Mouse (Mus musculus): ENCODE data around the gene Pard6b. TPM values are rescaled to one million over a fixed set of nuclear protein-coding genes. Genes with fewer than 3 reads are reported as not detected.

Gene Pard6b
- polyA plus RNA-seq, 1 experiment from 2014 or later: 8.0 TPM

DNA sequence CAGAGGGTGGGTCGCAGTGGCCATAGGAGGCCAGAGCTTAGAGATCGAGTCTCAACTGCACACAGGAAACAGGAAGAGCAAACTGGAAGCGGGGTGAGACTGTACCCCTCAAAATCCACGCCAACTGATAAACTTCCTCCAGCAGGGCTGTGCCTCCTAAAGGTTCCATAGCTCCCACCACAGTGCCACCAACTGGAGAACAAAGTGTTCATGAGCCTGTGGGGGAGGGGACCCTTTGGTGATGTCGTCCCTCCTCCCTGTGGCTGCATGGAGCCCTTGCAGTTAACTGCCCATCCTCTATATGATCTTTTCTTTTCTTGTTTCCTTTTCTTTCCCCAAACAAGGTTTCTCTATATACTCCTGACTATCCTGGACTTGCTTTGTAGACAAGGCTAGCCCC lies 32.9 kb downstream of the Pard6b start:
- peaks cover 10% of the 10 kb centered on the region for H3K4me1 ChIP-seq (ENCODE audit: control insufficient read depth, insufficient read depth, low read length)
- H3K4me3 ChIP-seq (ENCODE audit: low read depth, low read length): no peak overlapping the region
- 0 out of 2 replicates have a peak, but pooled peaks cover 2% of the 10 kb centered on the region for H3K27me3 ChIP-seq (ENCODE audit: control insufficient read depth, insufficient read depth, low read length)
- H3K27ac ChIP-seq (ENCODE audit: low read depth, low read length): no peak overlapping the region
- no peak overlapping the region for H3K4me2 ChIP-seq
- no peak for ATAC-seq (ENCODE audit: low FRiP score)
- no peaks in the 10 kb centered on the region for H3K36me3 ChIP-seq (ENCODE audit: control insufficient read depth, insufficient read depth, low read length)
- H3K9me3 ChIP-seq (ENCODE audit: control insufficient read depth, low read length): no peaks in the 10 kb centered on the region
- H3K9ac ChIP-seq (ENCODE audit: low read length): no peak overlapping the region
- 82% methylated on average over 5 of the region's 5 CpGs for WGBS
- peak; percentile 83 for DNase-seq (ENCODE audit: low spot score, missing footprints)

DNA sequence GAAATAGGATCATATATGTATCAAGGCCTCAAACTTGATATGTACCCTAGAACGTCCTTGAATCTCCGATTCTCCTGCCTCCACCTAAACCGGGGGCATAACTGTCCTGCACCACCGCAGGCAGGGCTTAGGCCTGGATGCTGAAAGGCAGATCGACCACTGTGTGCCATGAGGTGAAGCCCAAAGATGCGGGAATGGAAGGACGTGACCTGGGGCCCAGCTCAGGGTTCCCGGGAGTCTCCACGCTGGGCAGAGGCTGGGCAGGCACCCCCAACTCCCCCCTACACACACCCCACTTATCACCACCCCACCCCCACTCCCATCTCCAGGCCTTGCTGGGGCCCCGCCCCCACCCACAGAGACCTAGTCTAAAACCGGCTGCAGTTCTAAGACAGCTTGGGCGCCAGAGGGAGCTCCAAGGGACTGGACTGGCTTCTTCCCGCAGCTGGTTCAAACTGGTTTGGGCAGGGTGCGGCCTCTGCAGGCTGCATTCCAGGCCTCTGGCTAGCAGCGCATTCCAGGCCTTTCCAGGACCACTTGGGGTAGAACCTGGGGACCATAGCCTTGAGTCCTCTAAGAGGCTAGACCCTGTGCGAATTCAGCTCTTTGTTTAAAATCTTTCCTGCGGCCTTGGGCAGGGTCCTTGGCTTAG lies 34.0 kb downstream of the Pard6b start:
- ATAC-seq (ENCODE audit: low FRiP score): peak; percentile 75
- 11% methylated on average over 17 of the region's 17 CpGs for WGBS
- Histone ChIP-seq H3K9me3 (ENCODE audit: control insufficient read depth, low read length) (no peaks in the 10 kb centered on the region), H3K36me3 (ENCODE audit: control insufficient read depth, insufficient read depth, low read length) (no peaks in the 10 kb centered on the region), H3K4me2 (no peak overlapping the region), H3K27me3 (ENCODE audit: control insufficient read depth, insufficient read depth, low read length) (0 out of 2 replicates have a peak, but pooled peaks cover 2% of the 10 kb centered on the region), H3K27ac (ENCODE audit: low read depth, low read length) (0 out of 2 replicates have a peak overlapping the region, but pooled peaks have one; percentile 20), H3K9ac (ENCODE audit: low read length) (peak overlapping the region; percentile 34), H3K4me1 (ENCODE audit: control insufficient read depth, insufficient read depth, low read length) (peaks cover 10% of the 10 kb centered on the region), H3K4me3 (ENCODE audit: low read depth, low read length) (no peak overlapping the region)
- DNase-seq (ENCODE audit: low spot score, missing footprints): peak; percentile 98

- H3K27ac ChIP-seq (ENCODE audit: low read depth, low read length): no peak overlapping the region
- no peak overlapping the region for H3K4me2 ChIP-seq
- 83% methylated on average over 3 of the region's 3 CpGs for WGBS
- H3K4me3 ChIP-seq (ENCODE audit: low read depth, low read length): no peak overlapping the region
- H3K27me3 ChIP-seq (ENCODE audit: control insufficient read depth, insufficient read depth, low read length): 0 out of 2 replicates have a peak, but pooled peaks cover 2% of the 10 kb centered on the region
- ATAC-seq (ENCODE audit: low FRiP score): no peak
- no peaks in the 10 kb centered on the region for H3K36me3 ChIP-seq (ENCODE audit: control insufficient read depth, insufficient read depth, low read length)
- DNase-seq (ENCODE audit: low spot score, missing footprints): peak; percentile 85
- 0 out of 2 replicates have a peak overlapping the region, but pooled peaks have one; percentile 14 for H3K9ac ChIP-seq (ENCODE audit: low read length)
- H3K4me1 ChIP-seq (ENCODE audit: control insufficient read depth, insufficient read depth, low read length): peaks cover 10% of the 10 kb centered on the region
- H3K9me3 ChIP-seq (ENCODE audit: control insufficient read depth, low read length): no peaks in the 10 kb centered on the region
These were observed 35.0 kb downstream of the Pard6b start for GRCm38 (mm10) chr2:168115826-168116225.

- Histone ChIP-seq H3K4me3 (ENCODE audit: low read depth, low read length) (peak overlapping the region; percentile 29), H3K36me3 (ENCODE audit: control insufficient read depth, insufficient read depth, low read length) (no peaks in the 10 kb centered on the region), H3K9me3 (ENCODE audit: control insufficient read depth, low read length) (no peaks in the 10 kb centered on the region), H3K4me1 (ENCODE audit: control insufficient read depth, insufficient read depth, low read length) (peaks cover 10% of the 10 kb centered on the region), H3K27me3 (ENCODE audit: control insufficient read depth, insufficient read depth, low read length) (0 out of 2 replicates have a peak, but pooled peaks cover 2% of the 10 kb centered on the region), H3K27ac (ENCODE audit: low read depth, low read length) (no peak overlapping the region), H3K9ac (ENCODE audit: low read length) (peak overlapping the region; percentile 56), H3K4me2 (peak overlapping the region; percentile 52)
- WGBS: under 1% methylated on average over 35 of the region's 37 CpGs
- ATAC-seq (ENCODE audit: low FRiP score) (peak; percentile 67), DNase-seq (ENCODE audit: low spot score, missing footprints) (peak; percentile 99)
These were observed 36.3 kb downstream of the Pard6b start for GRCm38 (mm10) chr2:168117147-168117546.

GRCm38 (mm10) chr2:168117553-168117952 lies 36.7 kb downstream of the Pard6b start:
- WGBS: 3% methylated on average over 11 of the region's 13 CpGs
- Histone ChIP-seq H3K9ac (ENCODE audit: low read length) (peak overlapping the region; percentile 56), H3K4me3 (ENCODE audit: low read depth, low read length) (peak overlapping the region; percentile 29), H3K36me3 (ENCODE audit: control insufficient read depth, insufficient read depth, low read length) (no peaks in the 10 kb centered on the region), H3K27ac (ENCODE audit: low read depth, low read length) (no peak overlapping the region), H3K4me1 (ENCODE audit: control insufficient read depth, insufficient read depth, low read length) (peaks cover 10% of the 10 kb centered on the region), H3K9me3 (ENCODE audit: control insufficient read depth, low read length) (no peaks in the 10 kb centered on the region), H3K27me3 (ENCODE audit: control insufficient read depth, insufficient read depth, low read length) (0 out of 2 replicates have a peak, but pooled peaks cover 2% of the 10 kb centered on the region), H3K4me2 (peak overlapping the region; percentile 52)
- ATAC-seq (ENCODE audit: low FRiP score): peak; percentile 40
- DNase-seq (ENCODE audit: low spot score, missing footprints): no peak

- DNase-seq (ENCODE audit: low spot score, missing footprints): no peak
- 0 out of 2 replicates have a peak, but pooled peaks cover 2% of the 10 kb centered on the region for H3K27me3 ChIP-seq (ENCODE audit: control insufficient read depth, insufficient read depth, low read length)
- no peak overlapping the region; the same call in 1 of the 2 replicates for H3K4me3 ChIP-seq (ENCODE audit: low read depth, low read length)
- no peak overlapping the region for H3K27ac ChIP-seq (ENCODE audit: low read depth, low read length)
- 48% methylated on average over 16 of the region's 16 CpGs for WGBS
- H3K9ac ChIP-seq (ENCODE audit: low read length): no peak overlapping the region
- no peak overlapping the region for H3K4me2 ChIP-seq
- H3K4me1 ChIP-seq (ENCODE audit: control insufficient read depth, insufficient read depth, low read length): peaks cover 10% of the 10 kb centered on the region
- no peaks in the 10 kb centered on the region for H3K36me3 ChIP-seq (ENCODE audit: control insufficient read depth, insufficient read depth, low read length)
- no peaks in the 10 kb centered on the region for H3K9me3 ChIP-seq (ENCODE audit: control insufficient read depth, low read length)
- 0 out of 2 replicates have a peak, but pooled peaks have one; percentile 1 for ATAC-seq (ENCODE audit: low FRiP score)
These were observed 37.2 kb downstream of the Pard6b start for GRCm38 (mm10) chr2:168117967-168118366.

DNA sequence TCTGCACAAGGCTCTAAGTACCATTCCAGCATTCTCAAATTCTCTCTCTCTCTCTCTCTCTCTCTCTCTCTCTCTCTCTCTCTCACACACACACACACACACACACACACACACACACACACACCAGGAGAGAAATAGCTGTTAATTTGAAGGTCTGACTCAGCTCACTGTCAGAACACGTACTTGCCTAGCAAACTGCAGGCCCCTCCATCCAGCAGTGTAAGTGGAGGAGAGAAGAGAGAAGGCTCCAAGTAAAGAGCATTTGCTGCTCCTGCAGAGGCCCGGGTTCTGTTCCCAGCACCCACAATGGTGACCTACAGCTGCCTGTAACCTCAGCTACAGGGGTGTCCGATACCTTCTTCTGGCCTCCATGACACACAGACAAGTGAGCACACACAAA lies 37.7 kb downstream of the Pard6b start:
- peaks cover 10% of the 10 kb centered on the region for H3K4me1 ChIP-seq (ENCODE audit: control insufficient read depth, insufficient read depth, low read length)
- no peak overlapping the region for H3K9ac ChIP-seq (ENCODE audit: low read length)
- DNase-seq (ENCODE audit: low spot score, missing footprints) (no peak), ATAC-seq (ENCODE audit: low FRiP score) (no peak)
- no peaks in the 10 kb centered on the region for H3K36me3 ChIP-seq (ENCODE audit: control insufficient read depth, insufficient read depth, low read length)
- no peak overlapping the region for H3K27ac ChIP-seq (ENCODE audit: low read depth, low read length)
- no peak overlapping the region for H3K4me3 ChIP-seq (ENCODE audit: low read depth, low read length)
- WGBS: 93% methylated on average over 3 of the region's 3 CpGs
- H3K4me2 ChIP-seq: no peak overlapping the region
- no peaks in the 10 kb centered on the region for H3K9me3 ChIP-seq (ENCODE audit: control insufficient read depth, low read length)
- 0 out of 2 replicates have a peak, but pooled peaks cover 2% of the 10 kb centered on the region for H3K27me3 ChIP-seq (ENCODE audit: control insufficient read depth, insufficient read depth, low read length)

- H3K9ac ChIP-seq (ENCODE audit: low read length): no peak overlapping the region
- WGBS: 80% methylated on average over 12 of the region's 12 CpGs
- ATAC-seq (ENCODE audit: low FRiP score) (no peak), DNase-seq (ENCODE audit: low spot score, missing footprints) (peak; percentile 41)
- H3K27me3 ChIP-seq (ENCODE audit: control insufficient read depth, insufficient read depth, low read length): 0 out of 2 replicates have a peak, but pooled peaks cover 2% of the 10 kb centered on the region
- no peaks in the 10 kb centered on the region for H3K36me3 ChIP-seq (ENCODE audit: control insufficient read depth, insufficient read depth, low read length)
- peaks cover 10% of the 10 kb centered on the region for H3K4me1 ChIP-seq (ENCODE audit: control insufficient read depth, insufficient read depth, low read length)
- no peaks in the 10 kb centered on the region for H3K9me3 ChIP-seq (ENCODE audit: control insufficient read depth, low read length)
- no peak overlapping the region for H3K27ac ChIP-seq (ENCODE audit: low read depth, low read length)
- no peak overlapping the region for H3K4me2 ChIP-seq
- no peak overlapping the region for H3K4me3 ChIP-seq (ENCODE audit: low read depth, low read length)
These were observed 38.3 kb downstream of the Pard6b start for GRCm38 (mm10) chr2:168119123-168119522.

DNA sequence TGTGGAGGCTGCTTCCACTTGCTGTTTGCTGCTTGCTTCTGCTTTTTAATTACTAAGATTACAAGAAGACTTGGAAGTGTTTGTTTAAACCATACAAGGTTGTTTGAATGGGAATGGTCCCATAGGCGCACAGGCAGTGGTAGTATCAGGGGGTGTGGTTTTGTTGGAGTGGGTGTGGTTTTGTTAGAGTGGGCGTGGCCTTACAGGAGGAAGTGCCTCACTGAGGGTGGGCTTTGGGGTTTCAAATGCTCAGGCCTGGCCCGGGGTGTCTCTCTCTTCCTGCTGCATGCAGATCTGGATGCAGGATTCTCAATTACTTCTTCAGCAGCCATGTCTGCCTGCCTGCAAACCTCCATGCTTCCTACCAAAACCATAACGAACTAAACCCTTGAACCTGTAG lies 40.1 kb downstream of the Pard6b start:
- ATAC-seq (ENCODE audit: low FRiP score): no peak
- 82% methylated on average over 4 of the region's 4 CpGs for WGBS

More for the DNA sequence above, 40.1 kb downstream of the Pard6b start:
- no peaks in the 10 kb centered on the region for H3K9me3 ChIP-seq (ENCODE audit: control insufficient read depth, low read length)
- no peak overlapping the region for H3K4me2 ChIP-seq
- H3K4me3 ChIP-seq (ENCODE audit: low read depth, low read length): no peak overlapping the region
- H3K36me3 ChIP-seq (ENCODE audit: control insufficient read depth, insufficient read depth, low read length): no peaks in the 10 kb centered on the region
- no peak overlapping the region for H3K27ac ChIP-seq (ENCODE audit: low read depth, low read length)
- H3K9ac ChIP-seq (ENCODE audit: low read length): no peak overlapping the region
- DNase-seq (ENCODE audit: low spot score, missing footprints): no peak
- peaks cover 9% of the 10 kb centered on the region; the same call in 1 of the 2 replicates for H3K4me1 ChIP-seq (ENCODE audit: control insufficient read depth, insufficient read depth, low read length)
- 0 out of 2 replicates have a peak, but pooled peaks cover 2% of the 10 kb centered on the region for H3K27me3 ChIP-seq (ENCODE audit: control insufficient read depth, insufficient read depth, low read length)

Data from midbrain, embryonic 11.5 days (tissue).